Mouse (Mus musculus) intestine, embryonic 14.5 days (tissue): ENCODE results near the gene Dpp6. TPM values are rescaled to one million over a fixed set of nuclear protein-coding genes. Genes with fewer than 3 reads are reported as not detected.

Experiments
- ATAC-seq: fragments of 200-750 bp; cut with Nextera tagmentation; replicated peaks from 2 replicates; pipeline ENCODE4 v1.8.0; 2017; ENCODE audit warnings: low read depth, moderate number of reproducible peaks, moderate TSS enrichment, moderate library complexity; ENCODE audit not compliant: low FRiP score, low TSS enrichment
- DNase-seq: peaks from one replicate; pipeline ENCODE4 v3.0.0-alpha.2; 2018; ENCODE audit warnings: low spot score
- H3K27ac ChIP-seq: fragments of 300-500 bp; sonication (generic); 2 replicates; pipeline ENCODE4 v1.5.1; 2014; ENCODE audit warnings: low read depth, mild to moderate bottlenecking, control low read depth
- H3K27me3 ChIP-seq: fragments of 300-500 bp; sonication (generic); replicated peaks from 2 replicates; pipeline ENCODE4 v1.6.1; 2014; ENCODE audit warnings: low read length, control low read depth; ENCODE audit not compliant: control insufficient read depth, insufficient read depth
- H3K36me3 ChIP-seq: fragments of 300-500 bp; sonication (generic); 2 replicates; pipeline ENCODE4 v1.6.1; 2014; ENCODE audit warnings: low read length, control low read depth; ENCODE audit not compliant: control insufficient read depth, insufficient read depth
- H3K4me1 ChIP-seq: fragments of 300-500 bp; sonication (generic); replicated peaks from 2 replicates; pipeline ENCODE4 v1.6.1; 2014; ENCODE audit warnings: low read length, control low read depth, mixed read lengths; ENCODE audit not compliant: control insufficient read depth, insufficient read depth
- H3K4me2 ChIP-seq: fragments of 300-500 bp; sonication (generic); 2 replicates; pipeline ENCODE4 v1.6.1; 2014; ENCODE audit warnings: low read length
- H3K4me3 ChIP-seq: fragments of 300-500 bp; sonication (generic); 2 replicates; pipeline ENCODE4 v1.5.1; 2014; ENCODE audit warnings: low read depth, low read length, control low read depth, mixed read lengths
- H3K9ac ChIP-seq: fragments of 300-500 bp; sonication (generic); 2 replicates; pipeline ENCODE4 v1.6.1; 2014; ENCODE audit warnings: mild to moderate bottlenecking, low read length
- H3K9me3 ChIP-seq: fragments of 300-500 bp; sonication (generic); 2 replicates; pipeline ENCODE4 v1.6.1; 2016; ENCODE audit warnings: low read length, control low read depth; ENCODE audit not compliant: control insufficient read depth
- WGBS: fragments of 180-500 bp; shearing (Covaris S2); extraction: QIAGEN DNeasy Blood & Tissue Kit; methylation state at CpG from one replicate; pipeline ENCODE4 v1.1.7; 2014; 5-methylcytosine and 5-hydroxymethylcytosine counted together
- polyA plus RNA-seq: library from polyadenylated mRNA; unstranded; fragments of >200 nt; fragmentation: Nextera tagmentation; extraction: Ambion mirVana; gene quantifications from 2 replicates; pipeline ENCODE4 v1.2.1, GENCODE M21; 2014

Dpp6 gene
- polyA plus RNA-seq, 1 experiment from 2014 or later: 2.0 TPM

DNA sequence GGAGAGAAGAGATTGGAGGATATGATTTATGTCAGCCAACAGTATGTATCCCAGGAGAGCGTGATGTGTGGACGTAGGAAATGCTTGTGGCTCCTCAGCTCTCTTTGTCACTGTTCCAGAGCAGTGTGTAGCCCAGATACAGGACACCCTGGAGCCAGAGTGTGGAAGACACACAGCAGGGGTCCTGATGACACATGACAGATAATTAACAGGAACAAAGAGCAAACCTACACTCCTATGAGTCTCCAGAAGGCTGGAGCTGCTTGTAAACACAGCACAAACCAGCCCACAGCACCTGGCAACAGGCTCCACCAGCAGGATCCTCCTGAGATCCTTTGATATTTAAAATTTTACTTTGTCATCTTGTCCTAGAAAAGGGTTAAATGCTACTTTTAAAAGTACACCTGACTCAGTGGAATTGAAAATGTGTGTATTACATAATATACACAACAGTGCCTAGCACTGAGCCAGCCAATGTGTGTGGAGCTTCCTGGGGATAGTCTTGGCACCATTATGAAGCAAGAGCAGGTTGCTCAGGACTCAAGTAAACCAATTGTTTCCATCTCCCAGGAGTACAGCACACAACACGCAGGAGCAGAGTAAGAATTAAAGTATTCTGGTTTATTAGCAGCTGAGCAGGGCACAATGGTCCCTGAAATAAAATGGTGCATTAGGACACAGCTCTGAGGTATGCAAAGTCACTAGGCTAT lies 115.6 kb downstream of the Dpp6 start:
- H3K9me3 ChIP-seq: no peaks in the 10 kb centered on the region
- no peaks in the 10 kb centered on the region for H3K27me3 ChIP-seq
- H3K27ac ChIP-seq: no peak overlapping the region
- no peak overlapping the region for H3K4me3 ChIP-seq
- DNase-seq (no peak), ATAC-seq (no peak)
- H3K36me3 ChIP-seq: no peaks in the 10 kb centered on the region
- no peaks in the 10 kb centered on the region for H3K4me1 ChIP-seq
- WGBS: 47% methylated on average over 3 of the region's 3 CpGs
- no peak overlapping the region for H3K4me2 ChIP-seq
- no peak overlapping the region for H3K9ac ChIP-seq

DNA sequence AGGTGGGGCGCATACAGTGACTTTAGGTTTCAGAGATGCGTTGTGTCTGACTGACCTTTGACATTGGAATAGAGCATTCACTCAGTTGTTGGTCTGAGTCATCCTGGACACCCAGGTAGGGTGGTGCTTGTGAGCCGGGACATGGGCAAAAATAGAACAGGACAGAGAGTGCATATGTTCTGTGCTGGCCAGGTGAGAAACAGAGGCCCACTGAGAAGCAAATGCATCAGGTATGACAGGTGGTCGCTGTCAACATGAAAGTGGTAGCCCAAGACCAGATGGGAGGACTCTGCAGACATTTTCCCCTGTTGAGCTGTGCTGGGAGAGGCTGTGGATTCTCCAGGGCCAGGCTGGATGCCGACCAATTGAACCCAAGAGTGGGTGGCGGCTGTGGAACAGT lies 117.9 kb downstream of the Dpp6 start:
- ATAC-seq (no peak), DNase-seq (no peak)
- H3K9ac ChIP-seq: no peak overlapping the region
- H3K4me3 ChIP-seq: no peak overlapping the region
- no peaks in the 10 kb centered on the region for H3K36me3 ChIP-seq
- H3K4me1 ChIP-seq: no peaks in the 10 kb centered on the region
- WGBS: 83% methylated on average over 6 of the region's 6 CpGs
- no peaks in the 10 kb centered on the region for H3K27me3 ChIP-seq
- no peaks in the 10 kb centered on the region for H3K9me3 ChIP-seq
- H3K27ac ChIP-seq: no peak overlapping the region
- H3K4me2 ChIP-seq: no peak overlapping the region

DNA sequence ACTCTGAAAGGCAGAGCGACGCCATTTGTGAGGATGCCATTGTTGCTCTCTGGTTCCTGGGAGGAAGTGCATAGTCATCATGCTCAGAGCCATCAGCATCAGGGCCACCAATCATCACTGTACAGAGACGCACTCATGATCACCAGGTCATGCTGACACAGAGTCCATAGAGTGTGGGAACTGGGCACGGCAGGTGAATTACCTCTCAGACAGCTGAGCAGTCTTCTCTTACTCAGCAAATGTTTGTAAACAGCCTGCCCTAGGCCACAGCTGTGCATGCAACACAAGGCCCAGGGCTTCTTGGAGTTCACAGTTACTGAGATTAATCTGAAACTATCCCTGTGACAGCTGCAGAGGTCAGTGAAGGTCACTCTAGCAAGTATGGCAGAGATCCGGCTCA lies 124.5 kb downstream of the Dpp6 start:
- H3K4me1 ChIP-seq: no peaks in the 10 kb centered on the region
- ATAC-seq (no peak), DNase-seq (no peak)
- H3K27ac ChIP-seq: no peak overlapping the region
- no peak overlapping the region for H3K4me2 ChIP-seq
- H3K9ac ChIP-seq: no peak overlapping the region
- WGBS: 69% methylated on average over 5 of the region's 5 CpGs
- no peaks in the 10 kb centered on the region for H3K36me3 ChIP-seq
- H3K9me3 ChIP-seq: no peaks in the 10 kb centered on the region
- no peaks in the 10 kb centered on the region for H3K27me3 ChIP-seq
- no peak overlapping the region for H3K4me3 ChIP-seq

DNA sequence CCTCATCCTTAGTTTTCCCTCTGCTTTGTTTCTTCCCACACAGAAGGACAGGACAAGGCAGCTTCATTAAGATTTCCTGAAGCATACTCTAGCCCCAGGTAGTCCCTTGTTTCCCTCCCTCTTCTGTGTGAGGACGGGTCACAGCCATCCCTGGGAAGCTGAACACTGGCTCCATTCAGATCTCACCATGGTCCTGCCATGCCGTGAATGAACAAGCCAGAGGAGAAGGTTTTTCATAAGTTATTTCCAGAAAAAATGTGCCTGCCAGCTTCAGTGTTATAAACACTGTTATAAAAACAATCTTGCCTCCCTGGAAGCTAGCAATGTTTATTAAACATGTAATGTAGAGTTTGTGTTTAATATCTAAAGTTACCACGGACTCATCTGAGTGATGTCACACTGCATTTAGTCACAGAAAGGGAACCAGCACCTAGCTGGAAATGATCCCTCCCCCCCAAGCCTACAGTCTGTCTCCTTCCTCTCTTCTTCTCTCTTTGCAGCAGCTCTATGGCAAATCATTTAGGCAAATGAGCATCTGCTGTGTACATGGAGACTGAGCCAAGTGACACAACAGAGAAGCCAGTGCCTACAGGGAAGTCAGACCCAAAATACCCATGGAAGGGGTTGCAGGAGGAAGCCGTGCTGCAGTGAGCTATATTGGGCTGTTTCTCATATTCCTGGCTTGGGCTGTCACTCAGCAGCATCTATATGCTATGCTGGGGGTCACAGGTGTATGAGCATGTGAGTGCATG lies 128.3 kb downstream of the Dpp6 start:
- Histone ChIP-seq H3K4me1 (no peaks in the 10 kb centered on the region), H3K9me3 (no peaks in the 10 kb centered on the region), H3K4me2 (no peak overlapping the region), H3K4me3 (no peak overlapping the region), H3K36me3 (no peaks in the 10 kb centered on the region), H3K27me3 (no peaks in the 10 kb centered on the region), H3K27ac (no peak overlapping the region), H3K9ac (no peak overlapping the region)
- DNase-seq (no peak), ATAC-seq (no peak)
- WGBS: 48% methylated on average over 4 of the region's 4 CpGs

DNA sequence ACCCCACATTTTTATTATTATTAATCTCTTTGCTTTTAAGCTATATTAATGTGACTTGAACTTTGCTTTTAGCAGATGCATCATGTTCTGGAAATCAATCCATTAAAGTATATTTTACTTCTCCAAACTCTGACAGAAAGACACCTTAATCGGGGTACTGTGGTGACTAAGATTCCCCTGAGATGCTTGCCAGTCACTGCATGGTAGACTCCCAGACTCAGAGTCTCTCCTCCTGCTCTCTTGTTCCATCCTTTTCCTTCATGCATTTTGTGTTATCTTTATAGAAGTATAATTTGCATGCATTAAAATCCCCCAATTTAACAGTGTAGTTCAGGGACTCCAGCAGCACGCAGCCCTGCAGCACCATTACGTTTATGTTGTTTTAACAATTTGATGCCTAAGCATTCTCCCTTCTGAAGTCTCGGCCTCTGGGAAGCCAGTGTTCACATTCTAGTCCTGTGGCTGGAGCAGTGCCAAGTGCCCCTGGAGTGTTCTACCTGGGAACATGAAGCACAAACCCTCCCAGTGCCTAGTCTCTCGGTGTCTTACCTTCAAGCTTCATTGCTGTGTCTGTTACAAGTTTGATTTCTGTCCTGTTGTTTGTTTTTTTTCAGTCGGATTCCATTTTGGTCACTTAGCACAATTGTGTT lies 153.1 kb downstream of the Dpp6 start:
- Histone ChIP-seq H3K27me3 (no peaks in the 10 kb centered on the region), H3K9me3 (no peaks in the 10 kb centered on the region), H3K4me3 (no peak overlapping the region), H3K4me1 (no peaks in the 10 kb centered on the region), H3K4me2 (no peak overlapping the region), H3K9ac (no peak overlapping the region), H3K36me3 (no peaks in the 10 kb centered on the region), H3K27ac (no peak overlapping the region)
- DNase-seq (no peak), ATAC-seq (no peak)
- 58% methylated on average over 6 of the region's 6 CpGs for WGBS

DNA sequence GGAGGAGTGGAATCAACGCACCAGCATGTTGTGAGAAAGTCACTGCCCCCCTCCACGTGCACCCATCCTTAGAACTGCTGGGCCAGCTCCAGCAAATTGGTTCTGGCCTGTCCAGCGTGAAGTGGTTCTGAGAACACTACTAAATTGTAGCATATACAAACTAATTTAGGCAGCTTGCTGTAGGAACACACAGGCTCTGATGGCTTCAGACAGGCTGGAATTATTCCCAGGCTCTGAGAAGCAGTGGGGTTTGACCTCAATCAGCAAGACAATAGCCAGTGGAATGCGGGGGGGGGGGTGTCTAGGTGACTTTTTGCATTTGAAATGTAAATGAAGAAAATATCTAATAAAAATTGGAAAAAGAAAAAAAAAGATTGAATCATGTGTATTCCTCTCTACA lies 156.2 kb downstream of the Dpp6 start:
- no peak overlapping the region for H3K4me3 ChIP-seq
- no peak for DNase-seq

DNA sequence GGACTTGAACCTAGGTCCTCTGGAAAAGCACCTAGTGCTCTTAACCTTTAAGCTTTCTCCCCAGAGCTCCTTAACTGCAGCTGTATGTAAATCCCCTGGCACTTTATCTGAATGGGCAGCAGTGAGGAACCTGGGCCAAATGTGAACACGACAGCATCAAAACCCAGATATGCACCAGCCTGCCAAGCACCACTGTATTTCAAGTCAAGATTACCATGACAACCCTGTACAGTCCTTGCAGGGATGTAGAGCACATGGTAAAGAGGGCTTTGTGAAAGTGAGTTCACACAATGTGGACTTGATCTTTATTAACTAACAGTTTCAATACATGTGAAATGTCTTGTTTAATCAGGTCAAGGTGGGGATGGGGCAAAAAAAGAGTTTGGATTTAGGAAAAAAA lies 162.3 kb downstream of the Dpp6 start:
- Histone ChIP-seq H3K4me3 (no peak overlapping the region), H3K9me3 (no peaks in the 10 kb centered on the region), H3K4me2 (no peak overlapping the region), H3K27me3 (no peaks in the 10 kb centered on the region), H3K36me3 (no peaks in the 10 kb centered on the region), H3K9ac (no peak overlapping the region), H3K27ac (no peak overlapping the region), H3K4me1 (no peaks in the 10 kb centered on the region)
- WGBS: 59% methylated on average over 1 of the region's 1 CpGs
- DNase-seq (no peak), ATAC-seq (no peak)

More for the DNA sequence above, 156.2 kb downstream of the Dpp6 start:
- 48% methylated on average over 4 of the region's 4 CpGs for WGBS
- H3K27me3 ChIP-seq: no peaks in the 10 kb centered on the region
- no peak overlapping the region for H3K27ac ChIP-seq
- no peak overlapping the region for H3K9ac ChIP-seq
- H3K36me3 ChIP-seq: no peaks in the 10 kb centered on the region
- no peak for ATAC-seq
- no peaks in the 10 kb centered on the region for H3K9me3 ChIP-seq
- no peaks in the 10 kb centered on the region for H3K4me1 ChIP-seq
- H3K4me2 ChIP-seq: no peak overlapping the region

DNA sequence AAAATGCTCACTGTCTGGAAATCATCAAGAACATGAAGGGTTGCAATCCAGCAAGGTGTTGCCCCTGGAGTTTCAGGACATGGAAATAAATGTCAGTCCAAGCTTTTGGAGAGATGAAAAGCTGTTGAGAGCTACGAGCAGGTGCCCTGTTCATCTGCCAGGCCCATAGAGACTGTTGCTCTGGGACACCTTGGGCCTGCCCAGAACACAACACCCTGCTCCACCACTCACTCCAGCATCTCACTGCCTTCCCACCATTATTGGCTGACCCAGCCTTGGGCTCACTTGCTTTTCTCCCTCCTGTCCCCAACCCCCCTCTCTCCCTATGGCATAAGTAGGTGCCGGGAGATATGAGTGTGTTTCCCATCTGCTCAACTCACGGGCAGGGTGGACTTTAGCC lies 162.8 kb downstream of the Dpp6 start:
- no peak overlapping the region for H3K9ac ChIP-seq
- WGBS: 61% methylated on average over 3 of the region's 3 CpGs
- ATAC-seq: no peak
- H3K27me3 ChIP-seq: no peaks in the 10 kb centered on the region
- DNase-seq: no peak
- no peaks in the 10 kb centered on the region for H3K4me1 ChIP-seq
- no peak overlapping the region for H3K27ac ChIP-seq
- no peak overlapping the region for H3K4me3 ChIP-seq
- no peak overlapping the region for H3K4me2 ChIP-seq
- H3K9me3 ChIP-seq: no peaks in the 10 kb centered on the region
- no peaks in the 10 kb centered on the region for H3K36me3 ChIP-seq
